Mouse (Mus musculus): ENCODE measurements at regions not wholly inside any gene's neighbourhood (a gene's known extent, or its start where the extent isn't known, plus 50 kb on each side); places are given as distances from the start of the nearest gene placed in this dataset.

DNA sequence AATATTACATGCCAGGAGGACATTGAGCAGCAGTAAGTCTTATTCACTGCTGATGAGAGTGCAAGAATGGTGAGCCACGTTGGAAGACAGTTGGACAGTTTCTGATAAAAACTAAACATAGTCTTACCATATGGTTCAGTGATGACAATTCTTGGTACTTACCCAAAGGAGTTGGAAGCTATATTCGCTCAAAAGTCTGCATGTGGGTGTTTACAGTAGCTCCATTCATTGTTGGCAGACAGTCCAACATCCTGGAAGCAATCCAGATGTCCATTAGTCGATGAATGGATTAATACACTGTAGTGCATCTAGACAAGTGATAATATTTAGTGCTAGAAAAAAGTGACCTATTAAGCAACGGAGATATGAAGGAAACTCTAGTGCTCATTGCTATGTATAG is 165.3 kb upstream of the Arrdc4 start:
- TF ChIP-seq POLR2A (IDR thresholded peaks at IDR 0.05; ENCODE audit: insufficient read depth, low read depth, low read length) (no peak), CTCF (IDR thresholded peaks at IDR 0.05) (no peak), EP300 (IDR thresholded peaks at IDR 0.05; ENCODE audit: insufficient read depth, low read depth, low read length) (no peak)

Data from heart, adult 2 months (tissue).